Mouse (Mus musculus) heart, adult 2 months (tissue): ENCODE data around the gene 4930579F01Rik. TPM values are rescaled to one million over a fixed set of nuclear protein-coding genes. Genes with fewer than 3 reads are reported as not detected.
A peak's percentile ranks its signal among the peaks of the same experiment; 100 is the strongest.

Experiments
- DNase-seq, 2 experiments: peaks; one replicate each; pipeline ENCODE4 v3.0.0; 2021
- H3K27ac ChIP-seq: fragments of 200-600 bp; 2 replicates; pipeline ENCODE4 v1.8.1; 2022
- H3K27me3 ChIP-seq: fragments of 200-500 bp; 2 replicates; pipeline ENCODE4 v1.6.1; 2012; ENCODE audit warnings: mild to moderate bottlenecking, low read length, inconsistent platforms, mixed read lengths; ENCODE audit not compliant: control insufficient read depth, insufficient read depth
- H3K36me3 ChIP-seq: fragments of 200-500 bp; 2 replicates; pipeline ENCODE4 v1.6.1; 2012; ENCODE audit warnings: low read length, inconsistent platforms; ENCODE audit not compliant: control insufficient read depth, insufficient read depth
- H3K4me1 ChIP-seq: fragments of 200-500 bp; 2 replicates; pipeline ENCODE4 v1.6.1; 2011; ENCODE audit warnings: low read length; ENCODE audit not compliant: control insufficient read depth, insufficient read depth
- H3K4me3 ChIP-seq: fragments of 200-600 bp; 2 replicates; pipeline ENCODE4 v1.8.1; 2022
- H3K79me2 ChIP-seq: fragments of 200-500 bp; replicated peaks from 2 replicates; pipeline ENCODE4 v1.6.1; 2012; ENCODE audit warnings: mild to moderate bottlenecking, inconsistent platforms, low read length, moderate library complexity, mixed read lengths; ENCODE audit not compliant: control insufficient read depth, insufficient read depth
- H3K9ac ChIP-seq: fragments of 200-500 bp; 2 replicates; pipeline ENCODE4 v1.6.1; 2012; ENCODE audit warnings: low read depth, mild to moderate bottlenecking, control low read depth, inconsistent platforms, low read length, mixed read lengths
- CTCF ChIP-seq: fragments of 200-600 bp; IDR thresholded peaks from 2 replicates; pipeline ENCODE4 v1.8.1; 2022; ENCODE audit warnings: antibody characterized with exemption, mild to moderate bottlenecking, moderate library complexity
- EP300 ChIP-seq: fragments of 200-500 bp; IDR thresholded peaks from 2 replicates; pipeline ENCODE4 v1.6.1; 2011; ENCODE audit warnings: low read depth, low read length, control low read depth; ENCODE audit not compliant: insufficient read depth
- POLR2A ChIP-seq: fragments of 200-500 bp; IDR thresholded peaks from 2 replicates; pipeline ENCODE4 v1.6.1; 2011; ENCODE audit warnings: mild to moderate bottlenecking, low read depth, low read length, control low read depth; ENCODE audit not compliant: insufficient read depth
- WGBS: fragments of 180-500 bp; shearing (Covaris S2); methylation state at CpG from one replicate; pipeline ENCODE4 v1.1.7; 2018; 5-methylcytosine and 5-hydroxymethylcytosine counted together
- intact Hi-C: fragments of 180-260 bp; cut with DNase I; formaldehyde crosslinking; loops from one replicate; pipeline ENCODE4 v1.15.1; 2025
- polyA plus RNA-seq: library from polyadenylated mRNA; depleted of rRNA; stranded (reverse); fragments of >200 nt; gene quantifications from 2 replicates; pipeline ENCODE4 v1.2.3, GENCODE M21; 2012
- total RNA-seq, 2 experiments: library from RNA; stranded (reverse); gene quantifications; 2 replicates each; pipeline ENCODE4 v1.2.3; 2021

4930579F01Rik gene
- total and polyA plus RNA-seq, 3 experiments = 0.06 TPM; not detected in 2

GRCm38 (mm10) chr3:138215395-138215989, 21.9 kb upstream of the 4930579F01Rik start:
- H3K36me3 ChIP-seq = no peaks in the 10 kb centered on the region
- intact Hi-C loops = no loop called here
- H3K4me1 ChIP-seq = no peaks in the 10 kb centered on the region
- H3K4me3 ChIP-seq = no peak overlapping the region
- TF ChIP-seq EP300 = no peak
- no peak for TF ChIP-seq POLR2A
- TF ChIP-seq CTCF = no peak
- no peaks in the 10 kb centered on the region for H3K27me3 ChIP-seq
- no peak overlapping the region for H3K27ac ChIP-seq
- no peak overlapping the region for H3K9ac ChIP-seq
- WGBS = 53% methylated on average over 11 of the region's 11 CpGs
- no peaks in the 10 kb centered on the region for H3K79me2 ChIP-seq
- DNase-seq = no peak

- no peak for DNase-seq
- no peak overlapping the region for H3K9ac ChIP-seq
- 94% methylated on average over 4 of the region's 4 CpGs for WGBS
Observed at GRCm38 (mm10) chr3:138212431-138212951, 18.9 kb upstream of the 4930579F01Rik start.

GRCm38 (mm10) chr3:138210432-138211075, 16.9 kb upstream of the 4930579F01Rik start:
- H3K27me3 ChIP-seq = no peaks in the 10 kb centered on the region
- intact Hi-C loops = no loop called here
- H3K27ac ChIP-seq = no peak overlapping the region
- H3K4me3 ChIP-seq = no peak overlapping the region
- DNase-seq = no peak
- no peaks in the 10 kb centered on the region for H3K79me2 ChIP-seq
- no peaks in the 10 kb centered on the region for H3K4me1 ChIP-seq
- 53% methylated on average over 5 of the region's 5 CpGs for WGBS
- H3K9ac ChIP-seq = no peak overlapping the region
- H3K36me3 ChIP-seq = no peaks in the 10 kb centered on the region
- TF ChIP-seq CTCF (no peak), EP300 (no peak), POLR2A (no peak)

More at GRCm38 (mm10) chr3:138212431-138212951, 18.9 kb upstream of the 4930579F01Rik start:
- no peak for TF ChIP-seq EP300
- TF ChIP-seq CTCF = no peak
- TF ChIP-seq POLR2A = no peak
- Histone ChIP-seq H3K4me1 (no peaks in the 10 kb centered on the region), H3K4me3 (no peak overlapping the region), H3K36me3 (no peaks in the 10 kb centered on the region), H3K27ac (no peak overlapping the region), H3K27me3 (no peaks in the 10 kb centered on the region), H3K79me2 (no peaks in the 10 kb centered on the region)
- intact Hi-C loops = no loop called here

GRCm38 (mm10) chr3:138208821-138209220, 15.2 kb upstream of the 4930579F01Rik start:
- H3K4me1 ChIP-seq = no peaks in the 10 kb centered on the region
- no peaks in the 10 kb centered on the region for H3K79me2 ChIP-seq
- H3K4me3 ChIP-seq = no peak overlapping the region
- no peak overlapping the region for H3K9ac ChIP-seq
- TF ChIP-seq CTCF (no peak), EP300 (no peak), POLR2A (no peak)
- no peak for DNase-seq
- intact Hi-C loops = no loop called here
- no peaks in the 10 kb centered on the region for H3K27me3 ChIP-seq
- WGBS = 92% methylated on average over 3 of the region's 3 CpGs
- H3K36me3 ChIP-seq = no peaks in the 10 kb centered on the region
- no peak overlapping the region for H3K27ac ChIP-seq

- no peak overlapping the region for H3K4me3 ChIP-seq
- intact Hi-C loops = loop anchor here (1.0 to 10.0 kb wide), 4 partner anchors 207 to 706 kb away; no protein-coding TSS in a partner anchor
- TF ChIP-seq EP300 (no peak), POLR2A (no peak), CTCF (no peak)
- no peaks in the 10 kb centered on the region for H3K27me3 ChIP-seq
- H3K79me2 ChIP-seq = no peaks in the 10 kb centered on the region
- H3K4me1 ChIP-seq = peaks cover 1% of the 10 kb centered on the region; the same call in 1 of the 2 replicates
- no peak overlapping the region for H3K9ac ChIP-seq
- DNase-seq = no peak
- 68% methylated on average over 7 of the region's 7 CpGs for WGBS
- no peaks in the 10 kb centered on the region for H3K36me3 ChIP-seq
- no peak overlapping the region for H3K27ac ChIP-seq
Observed at GRCm38 (mm10) chr3:138198722-138199068, 5.1 kb upstream of the 4930579F01Rik start.

GRCm38 (mm10) chr3:138197973-138198721, 4.5 kb upstream of the 4930579F01Rik start:
- DNase-seq = peak; percentile 72 to 81
- no peaks in the 10 kb centered on the region for H3K27me3 ChIP-seq
- 26% methylated on average over 20 of the region's 20 CpGs for WGBS
- no peaks in the 10 kb centered on the region for H3K79me2 ChIP-seq
- H3K9ac ChIP-seq = no peak overlapping the region
- TF ChIP-seq CTCF (peak; percentile 96), EP300 (0 out of 2 replicates have a peak, but pooled peaks have one; percentile 56), POLR2A (no peak)
- no peak overlapping the region for H3K27ac ChIP-seq
- H3K4me3 ChIP-seq = no peak overlapping the region
- peaks cover 1% of the 10 kb centered on the region; the same call in 1 of the 2 replicates for H3K4me1 ChIP-seq
- no peaks in the 10 kb centered on the region for H3K36me3 ChIP-seq
- intact Hi-C loops = loop anchor here (1.0 to 10.0 kb wide), 4 partner anchors 207 to 707 kb away; no protein-coding TSS in a partner anchor
